Mouse (Mus musculus) cerebellum, adult 11-12 months (tissue): ENCODE results near the gene Bicc1.

ENCODE experiments used
- DNase-seq: peaks from one replicate; pipeline ENCODE4 v3.0.0; 2022

Gene Bicc1

GRCm38 (mm10) chr10:71050722-71051333 lies 108.7 kb downstream of the Bicc1 start:
- no peak for DNase-seq

DNA sequence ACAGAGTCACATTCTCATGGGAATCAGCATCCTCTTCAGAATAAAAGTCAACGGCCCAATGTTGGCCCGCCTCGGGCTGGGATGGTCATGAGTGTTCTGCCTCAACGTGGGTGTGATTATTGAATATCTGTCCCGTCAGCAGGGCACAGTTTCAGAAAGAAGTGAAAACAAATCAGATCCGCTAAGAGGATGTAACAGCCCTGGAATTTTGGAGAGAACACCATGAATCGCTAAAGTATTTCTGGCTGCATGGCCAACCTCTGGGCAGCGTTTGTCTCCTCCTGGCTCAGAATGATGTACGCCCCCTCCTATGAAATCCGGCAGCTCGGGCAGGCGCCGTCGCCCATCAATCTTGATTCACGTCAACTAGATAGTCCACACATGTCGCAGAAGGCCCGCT lies 110.2 kb downstream of the Bicc1 start:
- DNase-seq: no peak

- no peak for DNase-seq
These were observed 115.1 kb downstream of the Bicc1 start for GRCm38 (mm10) chr10:71044410-71044809.

DNA sequence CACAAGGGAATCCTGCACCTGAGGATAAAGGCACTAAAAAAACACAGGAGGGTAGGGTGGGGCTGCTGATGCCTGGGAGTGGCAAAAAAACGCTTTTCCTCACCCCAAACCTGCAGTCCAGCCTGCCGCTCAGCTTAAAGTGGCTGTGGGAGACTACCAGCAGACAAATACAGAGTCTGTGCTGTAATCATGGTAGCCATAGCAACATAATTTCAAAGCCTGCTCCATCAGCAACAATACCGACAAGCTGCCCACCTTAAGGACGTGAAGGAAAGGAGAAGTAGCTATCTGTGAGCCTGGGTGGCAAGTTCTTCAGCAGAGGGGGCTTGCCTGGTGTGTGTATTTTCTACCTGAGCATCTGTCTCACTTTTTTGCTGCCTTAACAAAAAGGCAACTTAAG lies 117.6 kb downstream of the Bicc1 start:
- DNase-seq: no peak

DNA sequence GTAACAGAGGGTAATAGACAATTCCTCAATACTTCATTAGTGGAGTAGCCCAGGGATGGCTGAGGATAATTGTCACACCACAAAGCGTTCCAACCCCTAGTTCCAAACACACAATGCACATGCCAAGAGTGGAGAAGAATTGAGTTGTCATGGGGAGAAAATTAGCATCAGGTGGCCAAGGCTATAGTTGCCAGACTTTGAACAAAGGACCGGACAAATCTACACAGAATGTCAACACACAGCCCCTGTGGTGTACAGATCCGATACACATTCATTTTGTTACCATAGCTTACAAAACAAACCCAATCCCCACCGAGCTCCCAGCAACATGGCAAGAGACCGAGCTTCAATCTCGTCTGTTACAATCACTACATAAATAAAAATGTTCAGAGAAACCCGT lies 123.0 kb downstream of the Bicc1 start:
- no peak for DNase-seq

DNA sequence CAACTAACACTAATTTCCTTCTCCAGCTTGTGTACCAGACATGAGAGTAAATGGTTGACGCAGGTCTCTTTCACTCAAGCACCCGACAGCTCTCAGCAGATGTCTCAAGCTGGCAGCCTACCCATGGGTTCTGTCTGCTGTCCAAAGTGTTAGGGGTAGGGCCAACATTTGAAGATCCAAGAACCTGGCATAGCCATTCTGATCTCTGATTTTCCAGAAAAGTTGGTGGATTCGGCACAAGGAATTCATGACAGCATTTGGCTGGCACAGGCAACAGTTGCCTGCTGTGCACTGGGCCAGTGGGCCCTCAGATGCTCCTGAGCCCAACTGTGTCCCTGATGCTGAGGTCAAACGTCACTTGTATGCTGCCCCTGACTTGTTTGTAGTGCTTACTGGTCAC lies 130.5 kb downstream of the Bicc1 start:
- DNase-seq: peak; percentile 3

- no peak for DNase-seq
These were observed 131.2 kb downstream of the Bicc1 start for GRCm38 (mm10) chr10:71028066-71028844.

- DNase-seq: no peak
These were observed 134.2 kb downstream of the Bicc1 start for GRCm38 (mm10) chr10:71025131-71025894.

DNA sequence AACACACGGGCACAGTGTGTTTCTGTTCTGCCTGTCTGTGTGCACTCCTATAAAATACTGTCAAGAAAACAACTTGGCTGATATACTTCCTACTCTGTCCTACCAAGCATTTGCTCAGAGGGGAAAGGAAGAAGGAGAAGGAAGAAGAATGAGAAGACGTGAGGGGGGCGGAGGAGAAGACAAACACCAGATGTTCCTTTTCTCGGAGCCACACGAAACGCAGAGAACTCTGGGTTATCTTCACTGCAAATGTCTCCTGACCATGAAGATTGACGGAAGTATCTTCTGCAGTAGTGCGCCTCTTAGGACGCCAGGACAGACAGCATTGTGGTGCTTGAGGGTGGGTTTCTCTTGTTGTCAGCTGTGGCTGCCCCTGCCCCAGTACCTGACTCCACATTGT lies 134.8 kb downstream of the Bicc1 start:
- no peak for DNase-seq

DNA sequence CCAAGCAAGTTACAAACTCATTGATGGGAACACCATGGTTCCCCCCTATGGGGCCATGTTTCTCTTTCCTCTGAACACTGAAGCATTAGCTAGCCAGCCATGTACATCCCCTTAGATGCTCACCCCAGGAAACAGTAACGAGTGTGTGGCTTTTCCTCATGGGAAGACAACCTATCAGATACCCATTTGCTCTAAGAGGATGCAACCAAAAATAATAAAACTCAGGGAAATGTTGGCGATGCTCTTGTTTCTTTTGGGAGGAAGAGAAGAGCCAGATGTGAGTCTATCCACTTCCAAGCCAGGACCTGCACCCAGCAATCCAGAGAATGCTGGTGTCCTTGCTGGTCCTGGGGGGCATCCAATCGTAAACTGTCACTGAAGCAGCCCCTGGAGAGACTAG lies 136.0 kb downstream of the Bicc1 start:
- no peak for DNase-seq

DNA sequence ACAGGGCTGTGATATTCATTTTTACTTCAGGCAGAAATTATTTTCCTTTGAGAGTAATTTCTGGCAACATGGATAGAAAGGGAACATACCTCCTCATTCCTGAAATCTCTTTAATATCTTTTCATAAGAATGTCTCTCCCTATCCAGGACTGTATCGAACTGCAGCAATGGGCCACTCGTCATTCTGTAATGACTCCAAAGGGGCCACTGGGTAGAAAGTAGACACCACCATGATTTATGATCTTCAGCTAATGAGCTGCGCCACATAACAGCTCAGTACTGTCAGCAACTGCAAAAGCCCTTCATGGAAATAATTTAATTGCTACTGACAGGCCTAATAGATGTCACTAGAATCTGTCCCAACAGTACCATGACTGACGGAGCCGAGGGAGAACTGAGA lies 139.0 kb downstream of the Bicc1 start:
- DNase-seq: no peak

DNA sequence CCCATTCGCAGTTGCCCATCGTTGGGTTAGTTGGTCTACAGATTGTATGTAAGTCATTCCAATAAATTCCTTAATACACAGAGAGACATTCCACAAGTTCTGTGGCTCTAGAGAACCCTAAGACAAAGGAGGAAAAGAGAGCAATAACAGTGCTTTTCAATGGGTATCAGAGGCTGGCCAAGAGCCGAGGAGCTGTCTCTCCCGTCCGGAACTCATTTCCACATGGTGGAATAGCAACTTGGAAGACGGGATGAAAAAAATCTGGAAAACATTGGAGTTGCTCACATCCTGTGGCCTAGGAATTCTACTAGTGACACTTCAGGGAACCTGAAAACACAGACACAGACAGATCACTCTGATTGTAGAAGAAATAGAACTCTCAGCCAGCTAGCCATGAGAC lies 139.7 kb downstream of the Bicc1 start:
- no peak for DNase-seq

GRCm38 (mm10) chr10:71009771-71010496 lies 149.6 kb downstream of the Bicc1 start:
- no peak for DNase-seq

GRCm38 (mm10) chr10:71008721-71009120 lies 150.8 kb downstream of the Bicc1 start:
- no peak for DNase-seq

DNA sequence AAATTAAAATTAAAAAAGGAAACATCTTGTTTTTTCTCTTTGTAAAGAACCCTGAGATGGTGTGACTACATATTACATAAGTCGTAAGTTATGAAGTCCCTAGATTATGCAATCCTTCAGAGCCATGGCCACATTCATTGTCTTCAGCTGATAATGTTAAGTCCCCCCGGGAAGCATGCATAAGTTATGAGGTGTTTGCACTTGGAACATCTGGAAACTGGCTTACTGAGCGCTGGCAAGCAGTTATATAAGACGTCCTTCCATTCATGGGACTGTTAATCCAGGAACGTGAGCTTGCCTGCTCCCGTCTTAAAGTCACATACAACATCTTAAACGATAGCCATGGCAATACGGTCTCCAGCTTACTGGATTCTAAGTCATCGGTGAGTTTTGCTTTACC lies 151.5 kb downstream of the Bicc1 start:
- no peak for DNase-seq

DNA sequence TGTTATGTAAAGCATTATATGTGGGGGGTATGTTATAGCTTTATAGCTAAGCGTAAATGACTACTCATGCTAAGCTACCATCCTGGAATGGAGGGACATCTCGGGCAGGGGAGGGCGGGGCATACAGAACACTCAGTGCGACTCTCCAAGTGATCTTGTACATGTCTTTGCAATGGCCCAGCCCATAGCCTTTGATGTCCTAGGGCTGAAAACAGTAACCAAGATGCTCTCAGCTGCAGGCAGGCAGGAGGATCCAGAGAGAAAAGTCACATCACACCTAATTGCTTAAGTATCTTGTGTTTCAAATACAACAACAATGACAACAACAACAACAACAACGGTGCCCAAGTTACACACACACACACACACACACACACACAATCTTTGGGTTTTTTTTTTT lies 152.0 kb downstream of the Bicc1 start:
- no peak for DNase-seq

DNA sequence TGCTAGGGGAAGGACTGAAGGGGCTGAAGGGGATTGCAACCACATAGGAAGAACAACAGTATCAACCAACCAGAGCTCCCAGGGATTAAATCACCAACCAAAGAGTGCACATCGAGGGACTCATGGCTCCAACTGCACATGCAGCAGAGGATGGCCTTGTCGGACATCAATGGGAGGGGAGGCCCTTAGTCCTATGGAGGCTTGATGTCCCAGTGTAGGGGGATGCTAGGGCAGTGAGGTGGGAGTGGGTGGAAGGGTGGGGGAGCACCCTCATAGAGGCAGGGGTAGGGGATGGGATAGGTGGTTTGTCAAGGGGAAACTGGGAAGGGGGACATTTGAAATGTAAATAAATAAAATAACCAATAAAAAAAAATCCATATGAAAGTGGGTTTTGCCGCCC lies 152.5 kb downstream of the Bicc1 start:
- DNase-seq: no peak

GRCm38 (mm10) chr10:71002871-71003270 lies 156.6 kb downstream of the Bicc1 start:
- no peak for DNase-seq

- DNase-seq: no peak
These were observed 157.3 kb downstream of the Bicc1 start for GRCm38 (mm10) chr10:71002186-71002585.

GRCm38 (mm10) chr10:70998136-70998535 lies 161.4 kb downstream of the Bicc1 start:
- DNase-seq: no peak

DNA sequence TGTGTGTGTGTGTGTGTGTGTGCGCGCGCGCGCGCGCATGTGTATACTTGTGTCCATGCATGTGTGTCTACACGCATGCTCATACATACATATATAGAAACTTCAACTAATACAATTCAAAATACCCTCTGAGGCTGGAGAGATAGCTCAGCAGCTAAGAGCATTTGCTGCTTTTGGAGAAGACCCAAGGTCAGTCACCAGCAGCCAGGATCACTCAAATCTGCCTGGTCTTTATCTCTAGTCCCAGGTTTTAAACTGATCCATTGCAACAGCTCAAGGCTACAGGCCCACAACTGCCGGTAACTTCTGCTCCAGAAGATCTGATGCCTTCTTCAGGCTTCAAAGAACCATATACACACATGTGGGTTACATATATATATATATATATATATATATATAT lies 163.4 kb downstream of the Bicc1 start:
- no peak for DNase-seq

DNA sequence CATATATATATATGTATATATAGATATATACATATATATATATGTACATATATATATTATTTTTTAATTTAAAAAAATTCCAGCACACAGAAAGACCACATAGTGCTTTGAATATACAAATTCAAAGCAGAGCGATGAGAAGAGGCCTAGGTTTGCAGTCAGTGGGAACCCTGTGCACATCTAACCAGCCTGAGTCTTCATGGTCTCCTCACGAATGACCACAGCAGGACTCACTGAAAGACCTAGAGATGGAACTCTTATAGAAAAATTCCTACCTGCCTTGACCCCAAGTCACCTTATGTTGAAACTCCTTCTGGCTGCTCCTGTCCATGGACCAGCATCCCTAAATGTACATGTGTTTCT lies 165.4 kb downstream of the Bicc1 start:
- no peak for DNase-seq

- DNase-seq: no peak
These were observed 165.9 kb downstream of the Bicc1 start for GRCm38 (mm10) chr10:70993497-70994134.
